Mouse (Mus musculus): ENCODE measurements around the gene Actg1.

Gene Actg1

DNA sequence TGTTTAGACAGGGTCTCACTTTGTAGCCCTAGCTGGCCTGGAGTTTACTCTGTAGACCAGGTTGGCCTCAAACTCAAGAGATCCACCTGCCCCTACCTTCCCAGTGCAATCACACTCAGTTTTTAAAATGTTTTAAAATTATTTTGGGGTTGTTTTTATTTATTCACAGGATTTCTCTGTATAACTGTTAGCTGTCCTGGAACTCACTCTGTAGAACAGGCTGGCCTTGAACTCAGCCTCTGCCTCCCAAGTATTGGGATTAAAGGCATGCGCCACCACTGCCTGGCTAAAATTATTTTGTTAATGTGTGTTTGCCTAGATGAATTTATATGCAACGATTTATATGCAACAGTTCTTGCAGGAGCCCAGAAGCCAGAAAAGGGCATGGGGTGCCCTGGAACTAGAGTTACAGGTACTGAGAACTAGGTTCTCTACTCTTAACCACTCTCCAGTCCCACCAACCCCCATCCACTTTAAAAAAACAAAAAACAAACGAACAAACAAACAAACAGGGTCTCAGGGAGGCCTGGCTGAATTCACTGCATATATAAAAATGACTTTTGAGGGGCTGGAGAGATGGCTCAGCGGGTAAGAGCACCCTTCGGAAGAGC lies 3.9 kb downstream of the Actg1 start:
- DNase-seq, result peak in 1 of 2 experiments; percentile 21

DNA sequence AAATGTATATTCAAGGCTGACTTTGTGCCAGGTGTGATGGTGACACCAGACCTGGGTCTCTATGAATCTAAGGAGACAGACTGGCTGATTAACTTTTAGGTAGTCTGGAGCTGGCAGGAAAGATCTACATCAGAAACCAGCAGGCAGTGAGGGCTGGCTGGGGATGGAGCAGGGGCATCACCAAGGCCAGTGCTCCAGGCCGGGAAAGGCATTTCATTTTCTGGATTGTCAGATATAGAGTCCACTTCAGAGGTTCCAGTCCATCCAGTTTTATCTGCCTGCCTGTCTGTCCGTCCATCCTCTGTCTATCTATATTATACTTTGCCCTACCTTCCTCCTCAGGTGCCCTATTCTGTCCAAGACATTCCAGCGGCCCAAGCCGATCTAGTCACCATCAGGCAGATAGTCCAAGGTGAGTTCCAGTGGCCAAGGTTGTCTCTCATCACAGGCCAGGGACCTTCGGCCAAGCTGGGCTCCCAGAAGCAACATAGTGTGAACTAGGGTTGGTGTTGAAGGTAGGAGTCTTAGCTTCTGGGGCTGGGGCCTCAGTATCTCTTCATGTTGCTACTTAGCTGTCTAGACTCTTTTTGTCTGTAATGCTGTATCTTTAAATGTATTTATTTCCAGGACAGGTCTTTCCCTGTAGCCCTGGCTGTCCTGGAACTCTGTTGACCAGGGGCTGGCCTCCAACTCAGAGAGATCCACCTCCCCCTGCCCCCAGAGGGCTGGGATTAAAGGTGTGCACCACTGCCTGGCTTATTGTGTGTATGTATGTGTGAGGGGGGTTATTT lies 4.6 kb downstream of the Actg1 start:
- peak in 1 of 2 experiments; percentile 28 for DNase-seq

GRCm38 (mm10) chr11:120342656-120343160 lies 5.6 kb downstream of the Actg1 start:
- DNase-seq, result no peak

DNA sequence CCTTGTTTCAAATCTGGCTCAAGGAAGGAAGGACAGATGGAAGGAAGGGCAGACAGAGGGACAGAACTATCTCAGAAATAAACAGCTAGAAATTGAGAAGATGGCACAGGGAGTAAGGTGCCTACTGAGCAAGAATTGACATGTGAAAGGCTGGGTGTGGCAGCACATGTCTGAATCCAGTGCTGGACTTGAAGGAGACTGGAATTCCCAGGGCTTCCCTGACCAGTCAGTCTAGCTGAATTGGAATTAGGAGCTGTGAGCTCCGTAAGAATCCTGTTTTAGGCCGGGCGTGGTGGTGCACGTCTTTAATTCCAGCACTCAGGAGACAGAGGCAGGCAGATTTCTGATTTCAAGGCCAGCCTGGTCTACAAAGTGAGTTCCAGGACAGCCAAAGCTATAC lies 6.7 kb downstream of the Actg1 start:
- DNase-seq, result no peak

GRCm38 (mm10) chr11:120339978-120340513 lies 8.3 kb downstream of the Actg1 start:
- no peak for DNase-seq

- peak in 1 of 2 experiments; percentile 6 for DNase-seq
These were observed 9.6 kb downstream of the Actg1 start for GRCm38 (mm10) chr11:120338786-120339185.

DNA sequence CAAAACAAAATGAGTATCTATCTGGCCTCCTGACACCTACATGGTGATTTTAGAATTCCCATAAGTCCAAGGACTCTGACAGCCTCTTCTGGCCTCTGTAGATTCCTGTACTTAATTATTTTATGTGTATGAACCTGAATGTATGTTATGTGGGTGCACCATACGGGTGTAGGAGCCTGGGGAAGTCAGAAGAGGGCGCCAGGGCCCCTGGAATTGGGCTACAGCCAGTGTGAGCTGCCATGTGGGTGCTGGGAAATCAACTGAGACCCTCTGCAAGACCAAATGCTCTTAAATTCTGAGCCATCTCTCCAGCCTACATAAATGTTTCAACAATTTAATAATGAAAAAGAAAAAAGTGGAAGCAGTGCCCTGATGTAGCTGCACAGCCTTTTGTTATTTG lies 10.9 kb downstream of the Actg1 start:
- no peak for DNase-seq

- peak; percentile 77 to 85 for DNase-seq
These were observed 12.8 kb downstream of the Actg1 start for GRCm38 (mm10) chr11:120335431-120336021.

- no peak for DNase-seq
These were observed 28.2 kb downstream of the Actg1 start for GRCm38 (mm10) chr11:120320156-120320555.

DNA sequence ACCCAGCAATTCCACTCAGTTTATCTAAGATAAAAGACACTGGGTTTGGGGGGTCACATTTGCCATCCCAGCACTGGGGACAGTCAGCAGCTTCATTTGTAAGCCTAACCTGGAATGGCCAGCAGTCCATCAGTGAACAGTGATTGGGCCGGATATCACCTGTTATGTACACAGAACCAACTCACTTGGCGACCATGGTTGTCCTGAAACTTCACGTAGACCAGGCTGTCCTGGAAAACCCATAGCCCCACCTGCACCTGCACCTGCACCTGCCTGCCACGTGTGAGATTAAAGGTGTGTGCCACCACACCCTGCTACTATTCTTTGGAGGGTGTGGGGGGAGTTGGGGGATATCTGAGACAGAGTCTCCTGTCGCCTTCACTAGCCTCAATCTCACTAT lies 29.0 kb downstream of the Actg1 start:
- DNase-seq, result no peak

DNA sequence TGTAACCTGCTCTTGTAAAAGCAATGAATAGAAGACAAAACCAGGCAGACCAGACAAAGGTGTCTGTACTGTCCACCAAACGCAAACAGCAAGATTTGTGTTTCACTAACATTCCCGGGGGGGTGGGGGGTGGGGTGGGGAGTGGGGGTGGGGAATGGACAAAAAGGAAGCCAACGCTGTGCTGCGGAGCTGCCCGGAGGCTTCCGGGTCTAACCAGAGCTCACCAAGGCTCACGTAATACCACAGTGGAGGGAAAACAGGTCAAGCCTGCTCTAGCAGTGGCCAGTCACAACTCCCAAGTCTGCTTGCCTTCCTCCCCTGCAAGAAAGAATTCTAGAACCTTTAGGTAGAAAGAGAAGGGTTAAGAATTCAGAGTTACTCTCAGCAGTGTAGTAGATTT lies 30.9 kb downstream of the Actg1 start:
- no peak for DNase-seq

GRCm38 (mm10) chr11:120316690-120317254 lies 31.6 kb downstream of the Actg1 start:
- DNase-seq, result no peak

- peak; percentile 93 to 96 for DNase-seq
These were observed 32.3 kb downstream of the Actg1 start for GRCm38 (mm10) chr11:120315832-120316689.

DNA sequence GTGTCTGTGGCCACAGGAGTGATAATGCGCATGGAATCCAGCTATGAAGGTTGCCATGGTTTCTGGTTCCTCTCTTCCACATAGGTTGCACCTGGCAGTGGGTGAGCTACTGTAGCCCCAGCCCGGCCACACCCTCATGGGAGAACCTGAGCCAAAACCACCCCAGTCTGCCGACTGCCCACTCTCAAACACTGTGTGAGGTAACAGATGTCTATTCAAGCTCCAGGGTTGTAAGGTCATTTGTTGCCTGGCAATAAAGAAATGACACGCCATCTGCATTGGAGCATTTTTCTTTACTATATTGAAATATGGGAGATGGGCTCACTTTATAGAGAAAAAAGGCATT lies 33.0 kb downstream of the Actg1 start:
- peak; percentile 78 to 79 for DNase-seq

DNA sequence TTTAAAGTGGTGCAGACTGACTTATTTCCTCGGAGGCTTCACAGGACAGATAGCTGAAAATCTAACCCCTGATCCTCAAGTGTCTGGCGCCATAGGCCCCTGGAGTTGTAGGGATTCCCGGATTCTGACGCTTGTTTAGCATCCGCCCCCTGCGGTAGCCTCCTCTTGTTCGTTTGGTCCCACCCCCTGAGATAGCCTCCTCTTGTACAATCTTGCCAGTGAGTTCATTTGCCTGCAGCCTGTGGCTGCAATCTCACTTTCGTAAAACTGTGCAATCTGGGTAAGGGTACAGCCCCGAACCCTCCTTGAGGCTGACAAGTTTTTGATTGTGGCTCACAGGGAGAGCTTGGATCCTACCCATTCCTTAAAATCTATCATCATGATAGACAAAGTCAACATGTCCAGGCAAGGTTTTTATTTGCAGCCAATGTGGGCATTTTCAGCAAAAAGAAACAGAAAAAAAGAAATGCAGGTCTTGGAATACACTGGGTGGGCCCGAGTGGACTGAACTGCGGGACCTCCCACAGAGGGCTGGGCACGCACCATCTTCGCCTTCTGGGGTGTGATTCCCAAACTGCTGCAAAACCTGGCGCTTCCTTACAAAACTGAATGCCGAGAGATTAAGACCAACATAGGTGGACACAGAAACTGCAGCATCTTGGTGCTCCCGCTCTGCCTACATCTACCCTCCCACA lies 33.5 kb downstream of the Actg1 start:
- peak; percentile 70 to 71 for DNase-seq

GRCm38 (mm10) chr11:120313906-120314685 lies 34.2 kb downstream of the Actg1 start:
- peak in 1 of 2 experiments; percentile 8 for DNase-seq

- DNase-seq, result peak in 1 of 2 experiments; percentile 16
These were observed 36.3 kb downstream of the Actg1 start for GRCm38 (mm10) chr11:120312069-120312468.

- peak; percentile 26 to 41 for DNase-seq
These were observed 36.8 kb downstream of the Actg1 start for GRCm38 (mm10) chr11:120311561-120311960.

DNA sequence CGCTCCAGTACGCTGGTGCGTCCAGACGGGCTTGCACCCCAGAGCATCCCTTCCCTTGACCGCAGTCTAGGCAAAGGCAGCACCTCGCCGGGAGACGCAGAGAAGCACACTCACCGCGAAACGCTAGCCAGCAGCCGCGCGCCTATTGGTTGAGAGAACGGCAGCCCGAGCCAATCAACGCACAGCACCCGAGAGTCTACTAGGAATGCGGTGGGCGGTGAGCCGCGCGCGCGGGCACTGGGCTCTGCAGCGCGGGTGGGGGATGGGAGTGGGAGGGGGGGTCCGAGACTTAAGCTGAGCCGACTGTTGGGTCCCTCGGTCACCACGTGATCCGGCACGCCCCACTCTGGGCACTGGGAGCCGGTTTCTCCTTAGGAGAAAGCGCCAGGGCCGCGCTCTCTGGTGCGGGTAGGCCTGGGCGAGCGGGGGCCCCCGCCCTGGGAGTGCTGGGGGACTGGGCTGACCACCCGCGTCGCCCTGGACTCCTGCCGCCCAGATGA lies 37.5 kb downstream of the Actg1 start:
- DNase-seq, result peak; percentile 97 to 98

Data from cerebellum, postnatal 10 days (tissue).